Mouse (Mus musculus) brain, embryonic 14.5 days (tissue): ENCODE results near the gene Rack1.

Experiments
- CTCF ChIP-seq: fragments of 200-500 bp; IDR thresholded peaks from 2 replicates; pipeline ENCODE4 v1.5.1; 2012; ENCODE audit warnings: inconsistent platforms, mild to moderate bottlenecking, moderate library complexity, borderline replicate concordance; ENCODE audit not compliant: insufficient read depth, insufficient read length; ENCODE audit errors: extremely low read depth
- POLR2A ChIP-seq: fragments of 200-500 bp; IDR thresholded peaks from 2 replicates; pipeline ENCODE4 v1.6.1; 2012; ENCODE audit warnings: mild to moderate bottlenecking, inconsistent platforms, borderline replicate concordance; ENCODE audit not compliant: poor library complexity, insufficient read depth, insufficient read length, severe bottlenecking; ENCODE audit errors: extremely low read depth

- TF ChIP-seq CTCF (no peak), POLR2A (no peak)
Observed at GRCm38 (mm10) chr11:48782243-48782642, 17.9 kb upstream of the Rack1 start.
